Mouse (Mus musculus) stomach, embryonic 15.5 days (tissue): ENCODE data around the gene Gdpgp1. TPM values are rescaled to one million over a fixed set of nuclear protein-coding genes. Genes with fewer than 3 reads are reported as not detected.
A peak's percentile ranks its signal among the peaks of the same experiment; 100 is the strongest.

Experiments used
- ATAC-seq: fragments of 200-750 bp; cut with Nextera tagmentation; 2 replicates; pipeline ENCODE4 v1.8.0; 2017; ENCODE audit warnings: low read depth, moderate number of reproducible peaks, moderate TSS enrichment; ENCODE audit not compliant: insufficient read depth, low FRiP score
- H3K27ac ChIP-seq: fragments of 300-500 bp; sonication (generic); 2 replicates; pipeline ENCODE4 v1.5.1; 2015; ENCODE audit warnings: mild to moderate bottlenecking, inconsistent platforms
- H3K27me3 ChIP-seq: fragments of 300-500 bp; sonication (generic); replicated peaks from 2 replicates; pipeline ENCODE4 v1.6.1; 2015; ENCODE audit warnings: inconsistent platforms
- H3K36me3 ChIP-seq: fragments of 300-500 bp; sonication (generic); 2 replicates; pipeline ENCODE4 v1.6.1; 2015; ENCODE audit warnings: inconsistent platforms
- H3K4me1 ChIP-seq: fragments of 300-500 bp; sonication (generic); 2 replicates; pipeline ENCODE4 v1.6.1; 2015; ENCODE audit warnings: inconsistent platforms
- H3K4me2 ChIP-seq: fragments of 300-500 bp; sonication (generic); 2 replicates; pipeline ENCODE4 v1.6.1; 2015; ENCODE audit warnings: mild to moderate bottlenecking, inconsistent platforms
- H3K4me3 ChIP-seq: fragments of 300-500 bp; sonication (generic); replicated peaks from 2 replicates; pipeline ENCODE4 v1.5.1; 2015; ENCODE audit warnings: inconsistent platforms
- H3K9ac ChIP-seq: fragments of 300-500 bp; sonication (generic); 2 replicates; pipeline ENCODE4 v1.6.1; 2015; ENCODE audit warnings: inconsistent platforms
- H3K9me3 ChIP-seq: fragments of 300-500 bp; sonication (generic); 2 replicates; pipeline ENCODE4 v1.6.1; 2016; ENCODE audit warnings: inconsistent platforms
- WGBS: fragments of 180-500 bp; shearing (Covaris S2); methylation state at CpG from one replicate; pipeline ENCODE4 v1.1.7; 2015; 5-methylcytosine and 5-hydroxymethylcytosine counted together
- polyA plus RNA-seq: library from polyadenylated mRNA; unstranded; fragments of >200 nt; fragmentation: Nextera tagmentation; extraction: Ambion mirVana; gene quantifications from 2 replicates; pipeline ENCODE4 v1.2.1, GENCODE M21; 2015

Gene Gdpgp1
- polyA plus RNA-seq, 1 experiment from 2014 or later = 5.2 TPM

DNA sequence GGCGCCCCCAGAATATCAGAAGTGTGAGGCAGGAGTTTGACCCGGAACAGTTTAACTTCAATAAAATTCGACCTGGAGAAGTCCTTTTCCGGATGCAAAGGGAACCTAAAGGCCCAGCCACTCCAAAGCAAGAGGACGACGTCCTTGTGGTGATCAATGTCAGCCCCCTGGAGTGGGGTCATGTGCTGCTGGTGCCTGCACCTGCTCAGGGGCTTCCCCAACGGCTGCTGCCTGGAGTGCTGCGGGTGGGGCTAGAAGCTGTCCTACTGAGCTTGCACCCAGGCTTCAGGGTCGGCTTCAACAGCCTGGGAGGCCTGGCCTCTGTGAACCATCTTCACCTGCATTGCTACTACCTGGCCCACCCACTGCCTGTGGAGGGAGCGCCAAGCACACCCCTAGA, 5.9 kb downstream of the Gdpgp1 start:
- no peak overlapping the region for H3K4me3 ChIP-seq

DNA sequence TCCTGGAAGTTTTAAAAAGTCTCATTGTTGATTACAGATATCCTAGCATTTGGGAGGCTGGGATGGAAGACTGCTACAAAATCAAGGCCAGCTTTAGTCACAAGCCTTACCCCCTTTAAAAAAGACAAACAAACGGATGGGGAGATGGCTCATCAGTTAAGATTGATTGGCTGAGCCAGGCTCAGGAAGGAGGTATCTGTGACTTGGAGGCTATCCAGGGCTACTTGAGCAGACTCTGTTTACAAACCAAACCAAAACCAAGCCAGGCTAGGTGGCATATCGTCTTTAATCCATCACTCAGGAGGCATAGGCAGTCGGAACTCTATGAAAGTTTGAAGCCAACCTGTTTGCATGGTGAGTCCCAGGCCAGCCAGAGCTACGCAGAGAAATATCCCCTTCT, 9.0 kb downstream of the Gdpgp1 start:
- Histone ChIP-seq H3K27ac (no peak overlapping the region), H3K9ac (no peak overlapping the region), H3K27me3 (no peaks in the 10 kb centered on the region), H3K36me3 (peaks cover 15% of the 10 kb centered on the region), H3K4me3 (no peak overlapping the region), H3K9me3 (no peaks in the 10 kb centered on the region), H3K4me2 (no peak overlapping the region), H3K4me1 (no peaks in the 10 kb centered on the region)
- ATAC-seq = no peak
- WGBS = 58% methylated on average over 4 of the region's 4 CpGs

More for the DNA sequence above, 5.9 kb downstream of the Gdpgp1 start:
- no peak overlapping the region for H3K9ac ChIP-seq
- no peak overlapping the region for H3K4me2 ChIP-seq
- no peaks in the 10 kb centered on the region for H3K9me3 ChIP-seq
- no peak for ATAC-seq
- 86% methylated on average over 10 of the region's 10 CpGs for WGBS
- no peak overlapping the region for H3K27ac ChIP-seq
- H3K4me1 ChIP-seq = peaks cover 5% of the 10 kb centered on the region
- H3K36me3 ChIP-seq = peaks cover 15% of the 10 kb centered on the region
- no peaks in the 10 kb centered on the region for H3K27me3 ChIP-seq

DNA sequence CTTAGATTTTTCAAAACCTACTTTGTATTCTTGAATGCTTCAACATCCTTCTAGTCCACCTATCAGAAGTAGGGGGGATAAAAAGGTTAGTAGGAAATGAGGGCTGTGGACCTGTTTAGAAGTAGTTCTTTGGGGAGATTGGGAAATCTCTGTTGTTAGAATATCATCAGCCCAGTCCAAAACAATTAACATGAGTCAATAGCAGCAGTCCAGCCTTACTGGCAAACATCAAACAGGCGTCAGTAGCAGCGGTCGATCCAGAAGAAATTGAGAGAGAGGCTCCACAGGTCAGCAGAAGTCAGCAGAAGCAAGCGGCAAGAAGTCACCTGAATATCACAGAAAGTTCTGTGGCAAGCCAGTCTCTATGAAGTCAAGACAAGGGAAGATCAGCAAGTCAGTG, 12.2 kb downstream of the Gdpgp1 start:
- ATAC-seq = no peak
- Histone ChIP-seq H3K4me3 (no peak overlapping the region), H3K4me1 (no peaks in the 10 kb centered on the region), H3K27me3 (no peaks in the 10 kb centered on the region), H3K27ac (no peak overlapping the region), H3K36me3 (peaks cover 4% of the 10 kb centered on the region; the same call in 1 of the 2 replicates), H3K9ac (no peak overlapping the region), H3K9me3 (no peaks in the 10 kb centered on the region), H3K4me2 (no peak overlapping the region)
- 93% methylated on average over 4 of the region's 4 CpGs for WGBS

DNA sequence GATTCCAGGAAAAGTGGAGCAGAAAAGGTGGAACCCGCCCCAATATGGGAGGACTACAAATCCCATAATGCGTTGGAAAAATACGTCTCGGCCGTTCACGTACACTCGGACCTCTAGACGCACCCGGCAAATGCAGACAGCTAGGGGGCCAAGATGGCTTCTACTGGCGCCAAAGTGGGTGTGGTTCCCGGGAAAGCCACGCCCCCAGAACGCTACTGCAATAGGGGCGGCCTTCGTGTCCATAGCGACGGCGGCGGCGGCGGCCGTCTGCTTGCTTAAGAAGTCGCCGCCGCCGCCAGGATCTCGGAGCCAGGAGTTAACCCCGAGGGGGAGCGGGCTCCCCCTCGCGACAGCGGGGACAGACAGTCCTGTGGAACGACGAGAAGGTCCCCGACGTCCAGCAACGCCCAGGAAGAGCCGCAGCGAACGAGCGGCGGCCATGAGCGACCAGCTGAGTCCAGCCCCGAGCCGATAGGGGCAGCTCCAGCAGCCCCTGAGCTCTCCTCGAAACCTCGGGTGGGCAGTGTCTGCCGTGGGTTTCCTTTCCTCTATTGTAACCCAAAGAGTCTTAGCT, 13.6 kb downstream of the Gdpgp1 start, which contains the start of gene Ttll13:
TSS of gene Ttll13 (plus strand) at position 229 of the 574 bp plus-strand sequence.
- WGBS = under 1% methylated on average over 48 of the region's 48 CpGs
- ATAC-seq = peak; percentile 97
- Histone ChIP-seq H3K4me3 (peak within 1 kb of the TSS; percentile 56), H3K4me2 (peak within 1 kb of the TSS; percentile 66), H3K27ac (peak within 1 kb of the TSS; percentile 83), H3K9ac (peak within 1 kb of the TSS; percentile 50), H3K27me3 (no peaks in the 10 kb centered on the region), H3K9me3 (no peaks in the 10 kb centered on the region), H3K36me3 (no peaks in the 10 kb centered on the region), H3K4me1 (no peaks in the 10 kb centered on the region)

DNA sequence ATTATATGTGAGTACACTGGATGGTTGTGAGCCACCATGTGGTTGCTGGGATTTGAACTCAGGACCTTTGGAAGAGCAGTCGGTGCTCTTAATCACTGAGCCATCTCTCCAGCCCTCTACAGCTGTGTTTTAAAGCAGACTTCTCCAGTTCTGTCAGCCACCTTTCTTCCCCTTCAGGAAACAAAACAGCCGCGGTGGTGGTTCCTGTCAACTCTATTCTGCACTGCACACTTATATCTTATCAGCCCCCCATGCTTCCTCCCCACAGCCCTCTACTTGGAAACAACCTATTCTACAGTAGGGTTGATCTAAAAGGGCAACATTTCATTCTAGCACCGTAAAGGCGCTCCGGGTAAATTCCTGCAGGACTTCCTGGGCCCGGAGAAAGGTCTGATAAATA, 14.2 kb downstream of the Gdpgp1 start:
- Histone ChIP-seq H3K4me2 (peak overlapping the region; percentile 66), H3K4me3 (peak overlapping the region; percentile 56), H3K36me3 (no peaks in the 10 kb centered on the region), H3K9me3 (no peaks in the 10 kb centered on the region), H3K27ac (no peak overlapping the region), H3K4me1 (no peaks in the 10 kb centered on the region), H3K27me3 (no peaks in the 10 kb centered on the region), H3K9ac (no peak overlapping the region; the same call in 1 of the 2 replicates)
- 34% methylated on average over 7 of the region's 7 CpGs for WGBS
- ATAC-seq = no peak

DNA sequence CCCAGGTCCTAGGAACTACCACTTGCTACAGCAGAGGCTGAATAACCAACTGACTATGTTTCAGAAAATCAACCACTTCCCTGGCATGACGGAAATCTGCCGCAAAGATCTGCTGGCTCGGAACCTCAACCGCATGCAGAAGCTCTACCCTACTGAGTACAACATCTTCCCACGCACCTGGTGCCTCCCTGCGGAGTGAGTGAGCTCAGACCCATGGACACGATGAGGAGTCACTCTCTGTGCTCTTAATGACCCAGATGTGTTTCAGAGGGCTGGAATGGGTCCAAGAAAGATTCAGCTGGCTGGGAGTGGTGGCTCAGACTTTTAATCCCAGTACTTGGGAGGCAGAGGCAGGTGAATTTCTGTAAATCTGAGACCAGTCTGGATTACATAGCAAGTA, 19.8 kb downstream of the Gdpgp1 start:
- WGBS = 75% methylated on average over 7 of the region's 7 CpGs
- no peak overlapping the region for H3K4me2 ChIP-seq
- no peak overlapping the region for H3K27ac ChIP-seq
- H3K9ac ChIP-seq = no peak overlapping the region
- no peaks in the 10 kb centered on the region for H3K9me3 ChIP-seq
- H3K4me1 ChIP-seq = no peaks in the 10 kb centered on the region
- no peaks in the 10 kb centered on the region for H3K36me3 ChIP-seq
- ATAC-seq = no peak
- no peaks in the 10 kb centered on the region for H3K27me3 ChIP-seq
- H3K4me3 ChIP-seq = no peak overlapping the region

DNA sequence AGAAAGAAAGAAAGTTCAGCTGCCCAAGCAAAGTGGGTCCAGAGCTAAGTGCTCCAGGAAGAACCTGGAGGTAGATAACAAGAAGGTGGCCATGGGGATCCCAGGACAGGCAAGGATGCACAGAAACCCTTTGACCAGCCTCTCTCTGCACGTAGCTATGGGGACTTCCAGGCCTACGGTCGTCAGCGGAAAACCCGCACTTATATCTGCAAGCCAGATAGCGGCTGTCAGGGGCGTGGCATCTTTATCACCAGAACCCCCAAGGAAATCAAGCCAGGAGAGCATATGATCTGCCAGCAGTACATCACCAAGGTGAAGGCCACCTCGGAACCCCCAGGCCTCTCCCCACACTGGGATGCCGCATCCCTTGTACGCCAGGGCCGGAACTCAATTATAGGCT, 20.2 kb downstream of the Gdpgp1 start:
- Histone ChIP-seq H3K4me1 (no peaks in the 10 kb centered on the region), H3K27me3 (no peaks in the 10 kb centered on the region), H3K36me3 (no peaks in the 10 kb centered on the region), H3K4me2 (no peak overlapping the region), H3K9ac (no peak overlapping the region), H3K4me3 (no peak overlapping the region), H3K9me3 (no peaks in the 10 kb centered on the region), H3K27ac (no peak overlapping the region)
- 77% methylated on average over 11 of the region's 11 CpGs for WGBS
- no peak for ATAC-seq

DNA sequence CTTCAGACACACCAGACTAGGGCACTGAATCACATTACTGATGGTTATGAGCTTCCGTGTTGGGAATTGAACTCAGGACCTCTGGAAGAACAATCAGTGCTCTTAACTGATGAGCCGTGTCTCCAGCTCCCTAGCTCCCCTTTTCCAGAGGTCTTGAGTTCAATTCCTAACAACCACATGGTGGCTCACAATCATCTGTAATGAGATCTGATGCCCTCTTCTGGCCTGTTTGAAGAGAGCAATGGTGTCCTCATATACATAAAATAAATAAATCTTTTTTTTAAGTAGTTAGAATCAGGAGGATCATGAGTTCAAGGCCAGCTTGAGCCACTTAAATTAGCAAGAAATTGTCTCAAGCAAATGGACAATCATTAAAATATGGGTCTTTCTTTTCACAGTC, 23.3 kb downstream of the Gdpgp1 start:
- no peak overlapping the region for H3K27ac ChIP-seq

DNA sequence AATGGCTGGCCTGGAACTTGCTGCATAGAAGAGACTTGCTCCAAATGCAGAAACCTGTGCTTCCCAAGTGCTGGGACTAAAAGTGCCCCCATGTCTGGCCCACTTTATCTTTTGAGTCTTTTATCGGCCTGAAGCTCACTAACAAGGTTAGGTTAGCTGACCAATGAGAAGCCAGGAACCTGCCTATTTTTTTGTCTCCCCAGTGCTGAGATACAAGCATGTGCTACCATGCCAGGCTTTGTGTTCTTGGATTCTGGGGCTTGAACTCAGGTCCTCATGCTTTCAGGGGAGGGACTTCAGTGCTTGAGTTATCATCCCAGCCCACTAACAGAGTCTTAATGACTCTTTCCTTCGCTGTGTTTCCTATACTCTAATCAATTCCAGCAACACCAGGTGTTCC, 25.0 kb downstream of the Gdpgp1 start:
- no peak overlapping the region for H3K4me3 ChIP-seq
- no peak overlapping the region for H3K27ac ChIP-seq
- 64% methylated on average over 2 of the region's 2 CpGs for WGBS
- H3K4me1 ChIP-seq = peaks cover 5% of the 10 kb centered on the region
- H3K9ac ChIP-seq = no peak overlapping the region
- no peak for ATAC-seq
- peaks cover 10% of the 10 kb centered on the region; the same call in 1 of the 2 replicates for H3K27me3 ChIP-seq
- H3K9me3 ChIP-seq = no peaks in the 10 kb centered on the region
- H3K4me2 ChIP-seq = no peak overlapping the region
- no peaks in the 10 kb centered on the region for H3K36me3 ChIP-seq

More for the DNA sequence above, 23.3 kb downstream of the Gdpgp1 start:
- Histone ChIP-seq H3K9ac (no peak overlapping the region), H3K9me3 (no peaks in the 10 kb centered on the region), H3K4me3 (no peak overlapping the region), H3K27me3 (peaks cover 10% of the 10 kb centered on the region; the same call in 1 of the 2 replicates), H3K36me3 (no peaks in the 10 kb centered on the region), H3K4me2 (no peak overlapping the region), H3K4me1 (no peaks in the 10 kb centered on the region)
- 74% methylated on average over 2 of the region's 2 CpGs for WGBS
- ATAC-seq = no peak

DNA sequence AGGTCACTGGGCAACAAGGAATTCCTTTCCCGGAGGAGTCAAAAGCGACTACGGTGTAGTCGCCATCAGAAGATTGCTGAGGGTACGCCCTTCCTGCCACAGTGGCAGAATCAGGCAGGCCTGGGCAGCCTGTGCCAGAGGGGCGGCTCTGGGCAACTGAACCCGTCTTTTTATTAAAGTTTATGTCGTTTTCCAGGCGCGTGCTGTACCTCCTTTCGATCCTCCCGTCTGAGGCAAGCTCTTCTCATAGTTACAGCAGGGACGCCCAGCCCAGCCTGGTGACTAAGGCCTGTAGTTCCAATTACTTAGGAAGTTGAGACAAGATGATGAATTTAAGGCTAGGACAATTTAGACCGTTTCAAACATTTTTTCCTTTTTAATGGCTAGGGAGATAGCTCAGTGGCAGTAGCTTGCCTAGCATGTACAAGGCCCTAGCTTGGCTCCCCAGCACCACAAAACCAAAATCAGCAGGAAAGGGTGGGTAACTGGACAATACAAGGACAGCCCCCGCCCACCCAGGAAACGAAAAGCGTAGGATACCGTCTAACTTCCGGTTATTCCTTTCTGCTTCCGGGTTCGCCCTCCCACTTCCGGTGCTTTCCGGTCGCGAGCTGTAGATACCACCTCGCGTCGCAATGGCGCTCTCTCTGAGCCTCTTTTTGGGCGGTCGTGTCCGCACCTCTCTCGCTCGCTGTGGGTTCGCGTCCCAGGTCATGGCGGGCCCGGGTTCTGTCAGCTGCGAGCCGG, 28.1 kb downstream of the Gdpgp1 start, which contains the start of gene Ngrn:
TSS of gene Ngrn (plus strand) at position 591 of the 747 bp plus-strand sequence.
- Histone ChIP-seq H3K9me3 (no peaks in the 10 kb centered on the region), H3K36me3 (peaks cover 16% of the 10 kb centered on the region), H3K9ac (peak within 1 kb of the TSS; percentile 70), H3K27me3 (peaks cover 10% of the 10 kb centered on the region; the same call in 1 of the 2 replicates), H3K4me1 (peaks cover 5% of the 10 kb centered on the region), H3K27ac (peak within 1 kb of the TSS; percentile 82), H3K4me2 (peak within 1 kb of the TSS; percentile 79), H3K4me3 (peak within 1 kb of the TSS; percentile 88)
- WGBS = 25% methylated on average over 40 of the region's 40 CpGs
- peak; percentile 88 for ATAC-seq

DNA sequence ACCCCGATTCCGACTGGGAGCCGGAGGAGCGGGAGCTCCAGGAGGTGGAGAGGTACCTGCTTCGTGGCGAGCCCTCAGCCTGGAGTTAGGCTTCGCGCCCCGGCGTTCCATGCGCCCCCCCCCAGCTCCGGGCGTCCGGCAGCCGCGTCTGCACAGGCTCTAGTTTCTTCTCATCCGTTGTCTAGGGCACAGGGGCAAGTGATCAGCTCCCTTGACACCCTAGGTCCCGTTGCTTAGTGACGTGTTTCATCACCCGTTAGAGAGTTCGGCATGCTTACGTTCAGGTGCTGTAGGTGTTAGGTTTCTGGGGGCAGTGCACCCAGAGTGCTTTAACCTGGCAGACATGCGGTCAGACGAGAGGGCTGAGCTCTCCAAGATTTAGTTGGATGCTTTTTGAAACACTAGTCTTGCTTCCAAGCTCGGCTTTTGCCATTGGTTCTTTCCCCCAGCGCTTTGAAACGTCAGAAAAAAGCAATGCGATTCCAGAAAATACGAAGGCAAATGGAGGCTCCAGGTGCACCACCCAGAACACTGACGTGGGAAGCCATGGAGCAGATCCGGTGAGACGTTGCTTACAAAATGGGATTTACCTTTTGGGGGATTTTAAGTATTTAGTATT, 28.8 kb downstream of the Gdpgp1 start:
- Histone ChIP-seq H3K27me3 (peaks cover 10% of the 10 kb centered on the region; the same call in 1 of the 2 replicates), H3K9me3 (no peaks in the 10 kb centered on the region), H3K4me3 (peak overlapping the region; percentile 88), H3K36me3 (peaks cover 23% of the 10 kb centered on the region), H3K4me1 (peaks cover 5% of the 10 kb centered on the region), H3K4me2 (peak overlapping the region; percentile 79), H3K9ac (peak overlapping the region; percentile 70), H3K27ac (peak overlapping the region; percentile 82)
- peak; percentile 36; the same call in 1 of the 2 replicates for ATAC-seq
- WGBS = 1% methylated on average over 32 of the region's 32 CpGs

DNA sequence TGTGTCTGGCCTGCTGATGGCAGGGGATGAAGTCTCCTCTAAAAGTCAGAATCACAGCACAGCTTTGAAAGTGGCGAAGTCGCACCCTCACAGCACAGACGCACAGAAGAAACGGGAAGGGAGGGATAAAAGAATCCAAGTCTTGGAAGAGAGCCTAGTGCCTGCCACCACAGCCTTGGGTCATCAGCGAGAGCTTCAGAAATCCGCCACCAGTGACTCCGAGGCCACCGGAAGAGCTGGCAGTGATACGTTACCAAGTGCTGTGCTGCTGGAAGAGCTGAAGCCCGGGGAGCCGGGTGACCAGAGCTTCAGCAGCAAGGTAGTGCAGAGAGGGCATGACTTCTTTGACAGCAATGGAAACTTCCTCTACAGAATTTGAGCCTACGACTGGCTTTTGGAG, 31.9 kb downstream of the Gdpgp1 start:
- H3K27ac ChIP-seq = no peak overlapping the region
- WGBS = 92% methylated on average over 12 of the region's 12 CpGs
- H3K4me1 ChIP-seq = peaks cover 5% of the 10 kb centered on the region
- H3K4me2 ChIP-seq = no peak overlapping the region
- ATAC-seq = no peak
- no peaks in the 10 kb centered on the region for H3K9me3 ChIP-seq
- H3K36me3 ChIP-seq = peaks cover 27% of the 10 kb centered on the region
- no peak overlapping the region for H3K9ac ChIP-seq
- no peak overlapping the region for H3K4me3 ChIP-seq
- H3K27me3 ChIP-seq = no peaks in the 10 kb centered on the region
